Mouse (Mus musculus) kidney, postnatal 0 days (tissue): ENCODE results near the gene Tab2. TPM values are rescaled to one million over a fixed set of nuclear protein-coding genes. Genes with fewer than 3 reads are reported as not detected.

Source experiments
- ATAC-seq: fragments of 200-750 bp; cut with Nextera tagmentation; replicated peaks from 2 replicates; pipeline ENCODE4 v1.8.0; 2017; ENCODE audit warnings: low read depth, moderate number of reproducible peaks, moderate TSS enrichment, moderate library complexity; ENCODE audit not compliant: low FRiP score
- DNase-seq: peaks from one replicate; pipeline ENCODE4 v3.0.0-alpha.2; 2016; ENCODE audit warnings: low spot score
- H3K27ac ChIP-seq: fragments of 300-500 bp; sonication (generic); 2 replicates; pipeline ENCODE4 v1.5.1; 2014; ENCODE audit warnings: mild to moderate bottlenecking
- H3K27me3 ChIP-seq: fragments of 300-500 bp; sonication (generic); 2 replicates; pipeline ENCODE4 v1.6.1; 2014; ENCODE audit warnings: low read length, mixed read lengths; ENCODE audit not compliant: insufficient read depth
- H3K36me3 ChIP-seq: fragments of 300-500 bp; sonication (generic); 2 replicates; pipeline ENCODE4 v1.6.1; 2014; ENCODE audit warnings: low read length, mixed read lengths; ENCODE audit not compliant: insufficient read depth
- H3K4me1 ChIP-seq: fragments of 300-500 bp; sonication (generic); replicated peaks from 2 replicates; pipeline ENCODE4 v1.6.1; 2014; ENCODE audit warnings: antibody characterized with exemption, low read length, mixed read lengths; ENCODE audit not compliant: insufficient read depth
- H3K4me2 ChIP-seq: fragments of 300-500 bp; sonication (generic); 2 replicates; pipeline ENCODE4 v1.6.1; 2014; ENCODE audit warnings: mild to moderate bottlenecking, low read length, moderate library complexity, mixed read lengths
- H3K4me3 ChIP-seq: fragments of 300-500 bp; sonication (generic); replicated peaks from 2 replicates; pipeline ENCODE4 v1.5.1; 2014; ENCODE audit warnings: low read depth, low read length
- H3K9ac ChIP-seq: fragments of 300-500 bp; sonication (generic); 2 replicates; pipeline ENCODE4 v1.6.1; 2014; ENCODE audit warnings: low read depth, low read length
- H3K9me3 ChIP-seq: fragments of 300-500 bp; sonication (generic); replicated peaks from 2 replicates; pipeline ENCODE4 v1.6.1; 2016; ENCODE audit warnings: low read length, inconsistent platforms, mixed read lengths
- CTCF ChIP-seq: IDR thresholded peaks from 2 replicates; pipeline ENCODE4 v1.5.1; 2016; ENCODE audit warnings: antibody characterized with exemption, low read depth, mild to moderate bottlenecking, moderate library complexity
- WGBS: fragments of 180-500 bp; shearing (Covaris S2); extraction: QIAGEN DNeasy Blood & Tissue Kit; methylation state at CpG from one replicate; pipeline ENCODE4 v1.1.7; 2014; 5-methylcytosine and 5-hydroxymethylcytosine counted together
- polyA plus RNA-seq: library from polyadenylated mRNA; unstranded; fragments of >200 nt; fragmentation: Nextera tagmentation; extraction: Ambion mirVana; gene quantifications from 2 replicates; pipeline ENCODE4 v1.2.1, GENCODE M21; 2015

Gene Tab2
- polyA plus RNA-seq, 1 experiment from 2014 or later: 20.4 TPM

GRCm38 (mm10) chr10:7866762-7867665, 89.0 kb downstream of the Tab2 start:
- no peak overlapping the region for H3K27ac ChIP-seq
- peaks cover 4% of the 10 kb centered on the region; the same call in 1 of the 2 replicates for H3K27me3 ChIP-seq
- no peaks in the 10 kb centered on the region for H3K36me3 ChIP-seq
- TF ChIP-seq CTCF: no peak
- DNase-seq (peak; percentile 11), ATAC-seq (peak; percentile 34; the same call in 1 of the 2 replicates)
- no peaks in the 10 kb centered on the region for H3K9me3 ChIP-seq
- H3K4me2 ChIP-seq: peak overlapping the region; percentile 60
- 0 out of 2 replicates have a peak overlapping the region, but pooled peaks have one; percentile 27 for H3K9ac ChIP-seq
- peak overlapping the region; percentile 34 for H3K4me3 ChIP-seq
- WGBS: 19% methylated on average over 50 of the region's 50 CpGs
- H3K4me1 ChIP-seq: 0 out of 2 replicates have a peak, but pooled peaks cover 4% of the 10 kb centered on the region

DNA sequence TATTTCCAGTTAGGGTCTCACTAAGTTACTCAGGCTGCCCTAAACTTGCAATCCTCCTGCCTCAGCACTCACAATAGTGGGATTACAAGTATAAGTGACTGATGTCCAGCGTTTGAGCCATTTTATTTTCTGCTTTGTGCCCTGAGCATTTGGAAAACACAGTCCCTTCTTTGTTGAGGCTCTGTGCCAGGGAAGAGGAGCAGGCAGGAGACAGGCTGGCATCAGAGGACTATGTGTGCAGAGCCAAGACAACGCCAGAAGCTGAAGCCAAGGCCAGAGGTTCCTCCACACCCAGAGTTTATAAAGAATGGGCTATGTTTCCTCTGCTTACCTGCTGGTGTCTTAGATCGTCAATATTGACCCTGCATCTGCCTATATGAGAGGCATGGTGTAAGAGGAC, 91.2 kb downstream of the Tab2 start:
- no peak for DNase-seq
- WGBS: 85% methylated on average over 3 of the region's 3 CpGs

DNA sequence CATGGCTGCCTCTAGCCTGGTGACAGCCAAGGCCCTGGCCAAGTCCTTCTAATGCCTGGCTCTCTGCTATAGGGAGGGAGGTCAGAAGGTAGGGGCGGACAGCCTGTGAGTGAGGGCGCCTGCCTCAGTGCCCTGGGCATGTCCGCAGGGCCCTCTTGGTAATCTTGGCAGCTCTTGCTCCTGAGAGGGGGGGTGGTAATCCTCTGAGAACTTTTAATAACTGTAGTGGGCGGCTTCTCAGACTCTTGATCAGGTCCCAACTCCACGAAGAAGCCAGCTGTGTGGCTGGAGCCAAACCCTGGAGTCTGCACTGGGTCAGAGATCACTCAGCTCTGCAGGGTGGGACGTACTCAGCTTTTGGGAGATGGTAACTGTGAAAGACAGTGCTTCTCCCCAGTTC, 91.8 kb downstream of the Tab2 start:
- H3K4me2 ChIP-seq: no peak overlapping the region
- no peak for DNase-seq

More for the DNA sequence above, 91.2 kb downstream of the Tab2 start:
- H3K4me1 ChIP-seq: 0 out of 2 replicates have a peak, but pooled peaks cover 4% of the 10 kb centered on the region
- ATAC-seq: no peak
- no peak overlapping the region for H3K9ac ChIP-seq
- no peak overlapping the region for H3K4me2 ChIP-seq
- no peaks in the 10 kb centered on the region for H3K9me3 ChIP-seq
- no peak overlapping the region for H3K27ac ChIP-seq
- no peak for TF ChIP-seq CTCF
- H3K4me3 ChIP-seq: no peak overlapping the region
- H3K27me3 ChIP-seq: peaks cover 4% of the 10 kb centered on the region; the same call in 1 of the 2 replicates
- no peaks in the 10 kb centered on the region for H3K36me3 ChIP-seq

GRCm38 (mm10) chr10:7863411-7863810, 92.6 kb downstream of the Tab2 start:
- Histone ChIP-seq H3K4me1 (0 out of 2 replicates have a peak, but pooled peaks cover 4% of the 10 kb centered on the region), H3K9me3 (no peaks in the 10 kb centered on the region), H3K27me3 (peaks cover 4% of the 10 kb centered on the region; the same call in 1 of the 2 replicates), H3K9ac (no peak overlapping the region), H3K4me3 (no peak overlapping the region), H3K4me2 (no peak overlapping the region), H3K27ac (no peak overlapping the region), H3K36me3 (no peaks in the 10 kb centered on the region)
- 94% methylated on average over 6 of the region's 6 CpGs for whole genome bisulfite sequencing
- no peak for TF ChIP-seq CTCF
- no peak for DNase-seq
- ATAC-seq: no peak

More for the DNA sequence above, 91.8 kb downstream of the Tab2 start:
- H3K36me3 ChIP-seq: no peaks in the 10 kb centered on the region
- ATAC-seq: no peak
- 0 out of 2 replicates have a peak, but pooled peaks cover 4% of the 10 kb centered on the region for H3K4me1 ChIP-seq
- no peak for TF ChIP-seq CTCF
- 71% methylated on average over 6 of the region's 6 CpGs for WGBS
- peaks cover 4% of the 10 kb centered on the region; the same call in 1 of the 2 replicates for H3K27me3 ChIP-seq
- H3K9me3 ChIP-seq: no peaks in the 10 kb centered on the region
- no peak overlapping the region for H3K9ac ChIP-seq
- no peak overlapping the region for H3K4me3 ChIP-seq
- H3K27ac ChIP-seq: no peak overlapping the region

DNA sequence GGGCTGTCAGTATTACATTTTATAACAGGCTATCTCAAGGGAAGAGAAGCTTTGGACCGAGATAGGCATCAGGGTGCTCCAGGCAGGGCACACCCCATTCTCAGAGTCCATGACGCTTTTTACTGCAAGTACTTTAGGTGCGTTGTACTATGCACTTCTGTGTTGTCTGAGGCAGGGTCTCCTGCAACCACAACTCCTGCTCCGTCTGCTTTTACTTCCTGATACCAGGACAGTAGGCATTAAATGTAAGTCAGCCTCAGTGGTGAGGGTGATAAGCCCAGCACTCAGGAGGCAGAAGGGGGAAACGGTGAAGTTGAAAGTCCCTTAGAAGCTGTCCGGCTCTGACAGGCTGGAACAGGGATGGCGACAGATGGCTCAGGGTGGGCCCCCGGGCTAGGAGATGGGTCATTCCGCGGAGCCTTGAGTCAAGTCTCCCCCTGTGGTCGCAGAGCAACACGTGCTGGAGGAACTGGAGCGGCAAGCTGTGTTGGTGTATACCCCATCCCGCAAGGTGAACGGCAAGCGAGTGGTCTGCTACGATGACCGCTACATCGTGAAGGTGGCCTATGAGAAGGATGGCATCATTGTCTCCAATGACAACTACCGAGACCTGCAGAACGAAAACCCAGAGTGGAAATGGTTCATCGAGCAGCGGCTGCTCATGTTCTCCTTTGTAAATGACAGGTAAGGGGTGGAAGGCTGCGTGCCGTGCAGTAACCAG, 93.9 kb downstream of the Tab2 start:
- no peaks in the 10 kb centered on the region for H3K36me3 ChIP-seq
- H3K9me3 ChIP-seq: no peaks in the 10 kb centered on the region
- no peak overlapping the region for H3K4me2 ChIP-seq
- DNase-seq (no peak), ATAC-seq (no peak)
- no peak overlapping the region for H3K4me3 ChIP-seq
- 89% methylated on average over 25 of the region's 25 CpGs for WGBS
- no peak overlapping the region for H3K27ac ChIP-seq
- no peak for TF ChIP-seq CTCF
- no peaks in the 10 kb centered on the region for H3K27me3 ChIP-seq
- H3K4me1 ChIP-seq: no peaks in the 10 kb centered on the region
- H3K9ac ChIP-seq: no peak overlapping the region

DNA sequence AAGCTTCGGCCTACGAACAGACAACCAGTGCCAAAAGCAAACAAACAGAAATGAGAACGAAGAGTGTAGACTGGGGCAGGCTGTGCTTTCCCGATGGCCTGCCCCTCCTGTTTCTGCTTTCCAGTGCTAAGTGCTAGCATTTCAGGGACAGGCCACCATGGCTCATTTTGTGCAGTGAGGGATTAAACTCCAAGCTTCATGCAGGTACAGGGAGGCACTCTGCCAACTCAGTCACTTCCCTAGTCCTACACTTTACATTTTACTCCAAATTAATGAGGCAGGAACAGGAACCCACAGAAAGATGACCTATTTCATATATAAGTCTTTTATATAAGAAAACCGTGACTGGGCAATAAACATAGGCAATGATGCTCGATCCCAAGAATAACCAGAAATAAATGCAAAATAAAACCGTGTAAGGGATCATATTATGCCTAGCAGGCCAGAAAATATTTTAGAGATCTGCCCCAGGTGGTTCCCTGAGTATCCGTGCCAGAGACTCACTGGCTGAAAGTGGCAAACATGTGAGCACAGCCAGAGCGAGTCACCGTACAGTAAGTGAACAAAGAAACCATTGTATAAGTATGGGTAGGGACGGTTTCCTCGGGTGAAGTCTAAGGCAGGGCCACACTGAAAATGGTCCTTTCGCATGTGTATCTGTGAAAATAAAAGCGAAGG, 94.6 kb downstream of the Tab2 start:
- no peaks in the 10 kb centered on the region for H3K4me1 ChIP-seq
- H3K27me3 ChIP-seq: no peaks in the 10 kb centered on the region
- ATAC-seq (no peak), DNase-seq (no peak)
- TF ChIP-seq CTCF: no peak
- H3K9me3 ChIP-seq: no peaks in the 10 kb centered on the region
- WGBS: 84% methylated on average over 14 of the region's 14 CpGs
- no peaks in the 10 kb centered on the region for H3K36me3 ChIP-seq
- no peak overlapping the region for H3K27ac ChIP-seq
- no peak overlapping the region for H3K4me3 ChIP-seq
- H3K4me2 ChIP-seq: no peak overlapping the region
- no peak overlapping the region for H3K9ac ChIP-seq
